Mouse (Mus musculus) layer of hippocampus, adult 9-11 months (tissue): ENCODE measurements at regions not wholly inside any gene's neighbourhood (a gene's known extent, or its start where the extent isn't known, plus 50 kb on each side); places are given as distances from the start of the nearest gene placed in this dataset.

Source experiments
- DNase-seq: peaks from one replicate; pipeline ENCODE4 v3.0.0; 2022

GRCm38 (mm10) chr3:33717317-33717716, 82.3 kb upstream of the Ttc14 start:
- DNase-seq = no peak

DNA sequence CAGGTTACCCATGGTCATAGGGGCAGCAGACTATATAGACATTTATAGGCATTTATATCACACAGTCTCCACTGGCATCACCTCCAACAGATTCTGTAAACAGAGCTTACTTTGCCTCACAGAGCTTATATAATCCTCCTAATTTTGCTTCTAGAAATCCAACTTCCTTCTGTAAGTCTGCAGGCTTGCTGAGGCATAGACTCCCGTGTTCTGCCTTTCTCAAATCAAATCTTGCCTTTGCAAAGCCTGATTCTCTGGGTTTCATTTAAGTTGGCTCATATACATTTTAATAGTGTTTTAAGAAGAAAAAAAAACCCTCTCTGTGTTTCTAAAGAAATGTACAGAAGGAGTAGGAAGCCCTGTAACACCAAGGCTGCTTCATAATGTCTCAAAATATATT, 71.7 kb upstream of the Ttc14 start:
- DNase-seq = no peak

- no peak for DNase-seq
Observed at GRCm38 (mm10) chr3:33730364-33730763, 69.3 kb upstream of the Ttc14 start.

DNA sequence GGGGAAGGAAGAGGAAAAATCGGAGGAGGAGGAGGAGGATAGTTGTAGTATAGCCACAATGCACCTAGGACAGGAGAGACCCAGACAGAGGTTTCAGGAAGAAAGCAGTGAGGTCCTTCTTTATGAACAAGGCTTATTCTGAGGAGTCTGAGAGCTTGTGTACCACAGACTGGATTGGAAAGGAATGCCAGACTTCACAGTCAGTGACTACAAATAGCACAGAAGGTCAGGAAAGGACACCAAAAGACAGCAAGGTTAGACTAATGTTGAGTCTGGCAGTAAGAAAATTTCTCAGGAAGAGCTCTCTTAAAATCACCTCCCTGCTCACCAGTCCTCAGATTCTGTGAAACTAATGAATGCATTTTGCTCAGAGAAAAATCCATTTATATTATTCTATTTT, 62.1 kb upstream of the Ttc14 start:
- DNase-seq = no peak

DNA sequence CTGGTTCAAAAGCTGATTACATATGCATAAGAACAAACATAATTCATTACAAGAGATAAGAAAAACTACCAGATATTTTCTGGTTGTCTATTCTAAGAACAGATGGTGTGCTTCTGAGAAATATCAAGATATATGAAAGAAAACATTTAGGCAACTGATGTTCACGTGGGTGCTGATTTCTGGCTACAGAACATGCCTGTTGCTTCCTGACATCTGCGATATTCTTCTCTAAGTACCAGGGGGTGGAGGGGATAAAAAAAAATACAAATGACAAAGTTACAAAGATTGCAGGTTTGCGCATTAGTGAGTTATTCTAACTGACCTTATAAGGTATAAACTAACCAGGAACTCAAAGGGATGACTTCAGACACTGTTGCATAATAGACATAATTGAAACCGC, 57.5 kb upstream of the Ttc14 start:
- peak; percentile 67 for DNase-seq
